Mouse (Mus musculus) lung, adult 2 months (tissue): Measurements from ENCODE around the gene Utf1.

Source experiments
- CTCF ChIP-seq: fragments of 200-500 bp; IDR thresholded peaks from 2 replicates; pipeline ENCODE4 v1.5.1; 2011; ENCODE audit warnings: mild to moderate bottlenecking, low read length, control low read depth; ENCODE audit not compliant: insufficient read depth
- POLR2A ChIP-seq: fragments of 200-500 bp; IDR thresholded peaks from 2 replicates; pipeline ENCODE4 v1.6.1; 2011; ENCODE audit warnings: low read depth, mild to moderate bottlenecking, control low read depth, low read length, borderline replicate concordance; ENCODE audit errors: extremely low read depth

- no peak for TF ChIP-seq CTCF
- no peak for TF ChIP-seq POLR2A
Observed at GRCm38 (mm10) chr7:139910204-139910835, 33.3 kb upstream of the Utf1 start.
